Mouse (Mus musculus): Measurements from ENCODE around the gene Engase. TPM values are rescaled to one million over a fixed set of nuclear protein-coding genes. Genes with fewer than 3 reads are reported as not detected.

Engase gene
- total RNA-seq, 1 experiment from 2014 or later: 6.7 TPM

GRCm38 (mm10) chr11:118481231-118481630 lies 4.6 kb downstream of the Engase start:
- no peak for ATAC-seq (replicated peaks in 1 of 2; ENCODE audit: insufficient read depth in 1 of 2, low FRiP score in 2 of 2, low TSS enrichment in 1 of 2, low read depth in 1 of 2, poor library complexity in 2 of 2, severe bottlenecking in 2 of 2)

- no peak for ATAC-seq (replicated peaks in 1 of 2; ENCODE audit: insufficient read depth in 1 of 2, low FRiP score in 2 of 2, low TSS enrichment in 1 of 2, low read depth in 1 of 2, poor library complexity in 2 of 2, severe bottlenecking in 2 of 2)
Measured at GRCm38 (mm10) chr11:118481751-118482150, 5.1 kb downstream of the Engase start.

DNA sequence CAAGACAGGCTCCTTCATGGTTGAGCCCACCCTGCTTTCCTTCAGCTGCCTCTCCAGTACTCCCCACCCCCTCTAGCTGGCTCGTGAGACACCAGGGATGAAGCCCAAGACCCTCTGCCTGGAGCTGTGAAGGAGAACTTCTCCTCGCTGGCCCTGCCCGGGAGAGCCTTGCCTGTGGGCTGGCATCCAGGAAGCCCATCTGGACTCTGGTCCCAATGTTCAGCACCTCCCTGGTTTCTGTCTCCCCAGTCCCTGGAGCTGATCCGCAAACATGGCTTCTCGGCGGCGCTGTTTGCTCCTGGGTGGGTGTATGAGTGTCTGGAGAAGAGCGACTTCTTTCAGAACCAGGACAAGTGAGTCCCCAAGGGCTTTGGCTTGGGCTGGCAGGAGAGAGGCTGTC lies 7.5 kb downstream of the Engase start:
- ATAC-seq (replicated peaks in 1 of 2; ENCODE audit: insufficient read depth in 1 of 2, low FRiP score in 2 of 2, low TSS enrichment in 1 of 2, low read depth in 1 of 2, poor library complexity in 2 of 2, severe bottlenecking in 2 of 2): no peak

DNA sequence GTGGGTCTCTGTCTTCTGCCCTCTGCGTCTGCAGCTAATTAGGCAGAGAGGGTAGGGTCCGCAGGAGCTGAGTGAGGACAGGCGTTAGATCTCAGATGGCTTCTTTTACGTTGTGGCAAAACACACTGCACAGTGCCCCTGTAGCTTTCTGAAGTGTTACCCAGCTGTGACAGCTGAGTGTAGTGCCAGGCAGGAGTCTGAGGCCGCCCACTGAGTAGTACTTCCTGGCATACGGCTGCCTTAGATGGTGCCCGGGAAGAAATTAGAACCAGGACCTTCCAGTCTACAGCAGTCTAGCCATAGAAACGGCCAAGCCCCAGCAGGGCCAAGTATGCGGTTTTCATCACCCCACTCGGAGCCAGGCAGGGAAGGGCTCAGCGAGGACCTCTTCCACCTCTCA lies 8.7 kb downstream of the Engase start:
- ATAC-seq (replicated peaks in 1 of 2; ENCODE audit: insufficient read depth in 1 of 2, low FRiP score in 2 of 2, low TSS enrichment in 1 of 2, low read depth in 1 of 2, poor library complexity in 2 of 2, severe bottlenecking in 2 of 2): no peak

DNA sequence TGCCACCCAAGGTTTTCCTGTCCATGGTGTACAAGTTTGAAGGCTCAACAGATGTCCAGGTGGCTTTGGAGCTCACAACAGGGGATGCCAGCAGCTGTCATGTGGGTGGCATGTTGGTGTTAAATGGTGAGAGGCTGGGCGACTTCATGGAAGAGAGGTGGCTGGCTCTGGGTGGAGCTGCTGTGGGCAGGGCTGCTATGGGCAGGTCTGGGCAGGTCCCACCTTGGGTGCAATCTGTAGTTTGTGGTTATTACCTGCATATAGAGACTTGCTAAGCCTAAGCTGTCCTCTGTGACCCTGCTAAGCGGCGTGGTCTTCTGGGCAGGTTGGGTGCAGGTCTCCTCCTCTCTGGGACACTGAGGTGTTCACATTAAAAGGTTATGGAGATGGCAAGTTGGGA lies 9.2 kb downstream of the Engase start:
- ATAC-seq (replicated peaks in 1 of 2; ENCODE audit: insufficient read depth in 1 of 2, low FRiP score in 2 of 2, low TSS enrichment in 1 of 2, low read depth in 1 of 2, poor library complexity in 2 of 2, severe bottlenecking in 2 of 2): no peak

- no peak for ATAC-seq (replicated peaks in 1 of 2; ENCODE audit: insufficient read depth in 1 of 2, low FRiP score in 2 of 2, low TSS enrichment in 1 of 2, low read depth in 1 of 2, poor library complexity in 2 of 2, severe bottlenecking in 2 of 2)
Measured at GRCm38 (mm10) chr11:118486281-118486680, 9.7 kb downstream of the Engase start.

DNA sequence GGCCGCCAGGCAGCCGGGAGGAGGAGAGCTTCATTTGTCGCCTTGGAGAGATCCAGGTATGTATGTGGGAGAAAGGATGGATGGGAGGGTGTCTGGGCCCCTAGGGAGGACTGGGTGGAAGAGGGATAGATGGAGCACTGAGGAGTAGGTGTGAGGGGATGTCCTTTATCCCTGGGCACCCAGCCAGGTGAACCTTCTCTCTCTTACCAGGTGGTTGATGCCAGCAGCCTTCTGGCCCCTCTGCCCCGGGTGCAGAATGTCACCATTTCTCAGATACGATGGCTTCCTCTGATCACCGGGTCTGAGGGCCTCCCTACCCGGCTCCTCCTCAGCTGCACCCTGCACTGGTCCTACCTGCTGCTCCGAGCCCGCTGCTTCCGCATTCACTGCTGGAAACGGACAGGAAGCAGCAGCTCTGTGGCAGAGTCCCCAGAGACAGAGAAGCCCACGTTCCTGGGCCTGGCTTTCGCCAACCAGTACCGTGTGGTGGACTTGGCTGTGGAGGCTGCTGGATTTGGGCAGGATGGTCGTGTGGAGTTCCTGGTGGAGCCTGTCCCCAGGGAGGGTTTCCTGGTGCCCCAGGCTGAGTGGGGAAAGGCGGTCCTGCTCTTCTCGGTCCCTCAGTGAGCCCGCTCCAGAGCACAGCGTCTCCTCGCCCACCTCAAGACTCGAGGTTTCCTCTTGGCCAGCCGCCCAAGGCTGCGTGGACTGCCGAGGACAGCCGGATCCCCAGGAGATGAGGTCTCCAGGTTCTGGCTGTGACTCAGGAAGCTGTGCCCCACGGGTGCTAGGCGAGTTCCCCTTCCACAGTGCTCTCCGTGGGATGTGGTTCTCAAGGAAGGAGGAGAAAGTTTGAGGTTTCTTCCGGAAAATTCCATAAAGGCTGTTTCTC lies 10.5 kb downstream of the Engase start:
- no peak for ATAC-seq (replicated peaks in 1 of 2; ENCODE audit: insufficient read depth in 1 of 2, low FRiP score in 2 of 2, low TSS enrichment in 1 of 2, low read depth in 1 of 2, poor library complexity in 2 of 2, severe bottlenecking in 2 of 2)

GRCm38 (mm10) chr11:118488191-118488906 lies 11.7 kb downstream of the Engase start:
- no peak for ATAC-seq (replicated peaks in 1 of 2; ENCODE audit: insufficient read depth in 1 of 2, low FRiP score in 2 of 2, low TSS enrichment in 1 of 2, low read depth in 1 of 2, poor library complexity in 2 of 2, severe bottlenecking in 2 of 2)

- no peak for ATAC-seq (replicated peaks in 1 of 2; ENCODE audit: insufficient read depth in 1 of 2, low FRiP score in 2 of 2, low TSS enrichment in 1 of 2, low read depth in 1 of 2, poor library complexity in 2 of 2, severe bottlenecking in 2 of 2)
Measured at GRCm38 (mm10) chr11:118488907-118489270, 12.3 kb downstream of the Engase start.

GRCm38 (mm10) chr11:118490566-118491218 lies 14.1 kb downstream of the Engase start:
- ATAC-seq (replicated peaks in 1 of 2; ENCODE audit: insufficient read depth in 1 of 2, low FRiP score in 2 of 2, low TSS enrichment in 1 of 2, low read depth in 1 of 2, poor library complexity in 2 of 2, severe bottlenecking in 2 of 2): peak; percentile 52 to 78; a peak in 3 of 4 replicates

GRCm38 (mm10) chr11:118491230-118491629 lies 14.6 kb downstream of the Engase start:
- no peak for ATAC-seq (replicated peaks in 1 of 2; ENCODE audit: insufficient read depth in 1 of 2, low FRiP score in 2 of 2, low TSS enrichment in 1 of 2, low read depth in 1 of 2, poor library complexity in 2 of 2, severe bottlenecking in 2 of 2)

DNA sequence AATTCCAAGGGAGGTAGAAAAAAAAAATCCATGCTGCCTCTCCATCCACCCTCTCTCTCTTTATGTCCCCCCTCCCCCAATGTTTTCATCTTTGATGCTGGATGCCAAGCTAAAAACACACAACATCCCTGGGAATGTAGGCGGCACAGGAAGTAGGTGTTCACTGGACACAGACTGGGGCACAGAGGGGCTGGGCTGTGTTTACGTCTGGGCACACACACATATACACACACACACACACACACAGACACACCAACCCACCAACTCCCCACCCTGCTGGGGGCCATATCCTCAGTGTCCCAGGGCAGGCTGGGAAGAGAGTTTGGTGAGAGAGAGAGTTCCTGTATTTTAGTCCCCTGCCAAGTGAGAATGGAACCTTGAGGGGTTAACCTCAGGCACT lies 16.8 kb downstream of the Engase start:
- ATAC-seq (replicated peaks in 1 of 2; ENCODE audit: insufficient read depth in 1 of 2, low FRiP score in 2 of 2, low TSS enrichment in 1 of 2, low read depth in 1 of 2, poor library complexity in 2 of 2, severe bottlenecking in 2 of 2): no peak

DNA sequence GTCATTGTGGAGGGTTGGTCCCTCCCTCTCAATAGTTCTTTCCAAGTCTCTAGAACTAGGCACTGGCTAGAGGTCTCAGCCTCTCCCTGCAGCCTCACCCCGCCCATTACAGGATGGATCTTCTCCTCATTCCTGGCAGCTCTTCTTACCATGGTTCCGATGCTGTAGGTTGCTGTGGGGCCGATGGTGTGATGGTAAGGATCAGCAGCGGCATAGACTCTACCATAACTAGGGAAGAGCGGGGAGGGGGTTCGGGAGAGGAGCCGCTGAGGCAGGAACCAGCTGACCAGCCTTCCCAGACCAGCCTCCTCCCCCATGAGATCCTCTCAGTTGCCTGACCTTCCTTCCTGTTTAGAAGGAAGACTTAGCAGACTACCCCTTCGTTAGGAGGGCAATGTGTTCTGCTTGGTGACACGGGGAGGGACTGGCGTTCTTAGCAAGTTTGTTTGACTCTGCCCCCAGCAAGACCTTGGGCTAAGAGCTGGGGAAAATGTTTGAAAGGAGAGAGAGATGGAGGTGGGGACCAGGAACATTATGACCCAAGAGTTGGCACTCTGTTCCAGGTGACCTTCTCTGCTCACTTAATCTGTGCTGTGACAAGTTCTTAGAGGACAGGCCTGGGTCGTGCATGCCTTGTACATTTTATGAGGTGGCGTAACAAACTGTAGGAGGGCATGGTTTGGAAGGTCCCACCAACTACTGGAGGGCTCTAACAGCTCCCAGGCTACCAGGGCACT lies 17.5 kb downstream of the Engase start:
- no peak for ATAC-seq (replicated peaks in 1 of 2; ENCODE audit: insufficient read depth in 1 of 2, low FRiP score in 2 of 2, low TSS enrichment in 1 of 2, low read depth in 1 of 2, poor library complexity in 2 of 2, severe bottlenecking in 2 of 2)

DNA sequence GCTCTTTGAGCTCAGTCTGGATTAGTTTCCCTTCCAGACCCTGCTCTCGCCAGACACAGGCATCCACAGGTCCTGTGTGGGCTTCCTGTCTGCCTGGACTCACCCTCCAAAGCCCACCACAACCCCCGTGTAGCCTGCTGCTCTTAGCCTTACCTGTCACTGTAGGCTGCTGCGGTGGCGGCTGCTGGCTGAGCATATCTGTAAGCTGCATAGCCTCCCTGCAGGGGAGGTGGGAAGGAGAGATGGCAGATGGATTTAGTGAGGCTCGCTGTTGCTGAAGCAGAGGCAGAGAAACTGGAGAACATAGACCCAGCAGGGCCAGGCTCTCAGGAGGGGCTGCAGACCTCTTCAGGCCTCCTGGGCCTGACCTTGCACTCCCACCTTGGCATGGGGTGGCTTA lies 18.4 kb downstream of the Engase start:
- ATAC-seq (replicated peaks in 1 of 2; ENCODE audit: insufficient read depth in 1 of 2, low FRiP score in 2 of 2, low TSS enrichment in 1 of 2, low read depth in 1 of 2, poor library complexity in 2 of 2, severe bottlenecking in 2 of 2): no peak

GRCm38 (mm10) chr11:118496066-118496689 lies 19.5 kb downstream of the Engase start:
- ATAC-seq (replicated peaks in 1 of 2; ENCODE audit: insufficient read depth in 1 of 2, low FRiP score in 2 of 2, low TSS enrichment in 1 of 2, low read depth in 1 of 2, poor library complexity in 2 of 2, severe bottlenecking in 2 of 2): no peak

- ATAC-seq (replicated peaks in 1 of 2; ENCODE audit: insufficient read depth in 1 of 2, low FRiP score in 2 of 2, low TSS enrichment in 1 of 2, low read depth in 1 of 2, poor library complexity in 2 of 2, severe bottlenecking in 2 of 2): no peak
Measured at GRCm38 (mm10) chr11:118502990-118503389, 26.4 kb downstream of the Engase start.
